In genomic region chr7:12874301-12874700, GRCm38 (mm10) we compare ENCODE assay signal across 10 mouse cellular contexts. TPM values are rescaled to one million over a fixed set of nuclear protein-coding genes. Genes with fewer than 3 reads are reported as not detected.
DNase-seq lines count a peak whose midpoint lies in the region; ATAC-seq and TF ChIP-seq lines count a peak whose summit lies in the region.
"Had no signal": no experiment of that assay in that cellular context is flagged by ENCODE, and none has a peak within 500 bp of the region (broad histone marks: within the 10 kb centered on the region; RNA-seq: fewer than 3 reads in every experiment).

No protein-coding gene starts in this region.

- no peak overlapping the region for H3K4me2 ChIP-seq in hindbrain, postnatal 0 days (ENCODE audit: low read depth, low read length)
- H3K4me2 ChIP-seq in hindbrain, embryonic 16.5 days (ENCODE audit: low read length) = no peak overlapping the region
- H3K4me2 ChIP-seq: midbrain, embryonic 11.5 days had no signal

- ATAC-seq in hindbrain, postnatal 0 days = no peak
- no peak for ATAC-seq in hindbrain, embryonic 16.5 days

- H3K27ac ChIP-seq in hindbrain, postnatal 0 days = no peak overlapping the region
- no peak overlapping the region for H3K27ac ChIP-seq in hindbrain, embryonic 16.5 days (ENCODE audit: low read depth, low read length)

- no peaks in the 10 kb centered on the region for H3K27me3 ChIP-seq in hindbrain, postnatal 0 days (ENCODE audit: insufficient read depth, low read length)
- H3K27me3 ChIP-seq in hindbrain, embryonic 16.5 days (replicated peaks; ENCODE audit: control insufficient read depth, insufficient read depth, low read length) = no peaks in the 10 kb centered on the region

- no peak overlapping the region for H3K9ac ChIP-seq in hindbrain, postnatal 0 days (replicated peaks; ENCODE audit: low read length)
- no peak overlapping the region for H3K9ac ChIP-seq in hindbrain, embryonic 16.5 days (ENCODE audit: low read depth, low read length)

- no peak overlapping the region for H3K4me3 ChIP-seq in hindbrain, postnatal 0 days (ENCODE audit: low read length)
- H3K4me3 ChIP-seq in hindbrain, embryonic 16.5 days (ENCODE audit: low read length) = no peak overlapping the region

- DNase-seq in hindbrain, postnatal 0 days (ENCODE audit: low spot score) = peak; percentile 27
- peak; percentile 78 for DNase-seq in 416B (ENCODE audit: low read depth)
- peak; percentile 16 to 51 for DNase-seq in CD8-positive naive resting alpha-beta T cell, adult 2 months (ENCODE audit: low read depth in 2 of 2, low spot score in 2 of 2)
- DNase-seq in fibroblast of lung, adult 2 months (ENCODE audit: low read depth) = peak; percentile 16
- DNase-seq in testis, postnatal 10 days (ENCODE audit: low spot score) = no peak
- no peak for DNase-seq in layer of hippocampus, adult 8-10 months (ENCODE audit: low spot score in 2 of 2)
- DNase-seq in left cerebral cortex, adult 18-20 months (ENCODE audit: low spot score in 2 of 2) = no peak
- DNase-seq: cerebellum, adult 2 months had no signal

- WGBS in hindbrain, postnatal 0 days = 23% methylated on average over 3 of the region's 3 CpGs
- 27% methylated on average over 3 of the region's 3 CpGs for WGBS in hindbrain, embryonic 16.5 days

- H3K4me1 ChIP-seq in hindbrain, postnatal 0 days (ENCODE audit: insufficient read depth, low read length) = no peaks in the 10 kb centered on the region
- H3K4me1 ChIP-seq in hindbrain, embryonic 16.5 days (ENCODE audit: control insufficient read depth, insufficient read depth, low read depth, low read length) = no peaks in the 10 kb centered on the region

- TF ChIP-seq CTCF in hindbrain, postnatal 0 days (IDR thresholded peaks at IDR 0.05; ENCODE audit: low read depth) = peak; percentile 42

- no peaks in the 10 kb centered on the region for H3K36me3 ChIP-seq in hindbrain, postnatal 0 days (ENCODE audit: insufficient read depth, low read length)
- H3K36me3 ChIP-seq in hindbrain, embryonic 16.5 days (ENCODE audit: control insufficient read depth, insufficient read depth, low read length) = no peaks in the 10 kb centered on the region

- H3K9me3 ChIP-seq in hindbrain, postnatal 0 days (ENCODE audit: low read length) = peaks cover 2% of the 10 kb centered on the region
- peaks cover 2% of the 10 kb centered on the region; the same call in 1 of the 2 replicates for H3K9me3 ChIP-seq in hindbrain, embryonic 16.5 days (ENCODE audit: control insufficient read depth, low read length)

RNA-seq across cellular contexts. Expression of gene Zfp128, which starts 6.7 kb away (rescaled TPM):
- 7.7 and 10.7 TPM in 2 replicates for total RNA-seq in hindbrain, postnatal 0 days (2014; rRNA removed)
- polyA plus RNA-seq in hindbrain, postnatal 0 days (2015; fragmentation: Nextera tagmentation; extraction: Ambion mirVana) = 1.9 and 2.1 TPM in 2 replicates
- polyA plus RNA-seq in hindbrain, embryonic 16.5 days (2015; fragmentation: Nextera tagmentation; extraction: Ambion mirVana) = 6.8 and 7.1 TPM in 2 replicates
- total RNA-seq in layer of hippocampus, adult 8-10 months (2022) = 1 to 10 TPM; 6.6 to 8.3 (median 7.4) TPM
- total RNA-seq in left cerebral cortex, adult 18-20 months (2021) = 1 to 10 TPM; 6.2 to 7.4 TPM

RNA-seq across cellular contexts. Expression of gene Zscan22, which starts 23.3 kb away (rescaled TPM):
- 7.4 and 7.7 TPM in 2 replicates for total RNA-seq in hindbrain, postnatal 0 days (2014; rRNA removed)
- polyA plus RNA-seq in hindbrain, postnatal 0 days (2015; fragmentation: Nextera tagmentation; extraction: Ambion mirVana) = 2.5 and 2.9 TPM in 2 replicates
- polyA plus RNA-seq in hindbrain, embryonic 16.5 days (2015; fragmentation: Nextera tagmentation; extraction: Ambion mirVana) = 10.4 and 13.1 TPM in 2 replicates
- 10 to 100 TPM; 14.0 to 20.3 (median 15.1) TPM for total RNA-seq in layer of hippocampus, adult 8-10 months (2022)
- 10 to 100 TPM; 15.7 to 16.2 TPM for total RNA-seq in left cerebral cortex, adult 18-20 months (2021)

RNA-seq across cellular contexts. Expression of gene Zfp110, which starts 39.7 kb away (rescaled TPM):
- 15.2 and 31.8 TPM in 2 replicates for total RNA-seq in hindbrain, postnatal 0 days (2014; rRNA removed)
- polyA plus RNA-seq in hindbrain, postnatal 0 days (2015; fragmentation: Nextera tagmentation; extraction: Ambion mirVana) = 16.6 and 18.1 TPM in 2 replicates
- polyA plus RNA-seq in hindbrain, embryonic 16.5 days (2015; fragmentation: Nextera tagmentation; extraction: Ambion mirVana) = 24.7 and 30.6 TPM in 2 replicates
- 10 to 100 TPM; 14.0 to 18.0 (median 15.9) TPM for total RNA-seq in layer of hippocampus, adult 8-10 months (2022)
- 10 to 100 TPM; 14.7 to 16.2 TPM for total RNA-seq in left cerebral cortex, adult 18-20 months (2021)

RNA-seq across cellular contexts. Expression of gene Rps5, which starts 47.8 kb away (rescaled TPM):
- total RNA-seq in hindbrain, postnatal 0 days (2014; rRNA removed) = 1,864 and 2,267 TPM in 2 replicates
- 646 and 658 TPM in 2 replicates for polyA plus RNA-seq in hindbrain, postnatal 0 days (2015; fragmentation: Nextera tagmentation; extraction: Ambion mirVana)
- 564 and 566 TPM in 2 replicates for polyA plus RNA-seq in hindbrain, embryonic 16.5 days (2015; fragmentation: Nextera tagmentation; extraction: Ambion mirVana)
- total RNA-seq in layer of hippocampus, adult 8-10 months (2022) = 100 to 1,000 TPM; 383 to 519 (median 436) TPM
- total RNA-seq in left cerebral cortex, adult 18-20 months (2021) = 100 to 1,000 TPM; 402 to 450 TPM

RNA-seq across cellular contexts. Expression of gene Rnf225, which starts 52.9 kb away (rescaled TPM):
- total RNA-seq in hindbrain, postnatal 0 days (2014; rRNA removed) = 2.5 and 3.0 TPM in 2 replicates
- 1.1 TPM in 2 replicates for polyA plus RNA-seq in hindbrain, postnatal 0 days (2015; fragmentation: Nextera tagmentation; extraction: Ambion mirVana)
- 1.2 and 1.3 TPM in 2 replicates for polyA plus RNA-seq in hindbrain, embryonic 16.5 days (2015; fragmentation: Nextera tagmentation; extraction: Ambion mirVana)
- total RNA-seq in layer of hippocampus, adult 8-10 months (2022) = 1 to 10 TPM in 1 of 4 experiments, under 1 TPM in 3; 0.77 to 1.4 (median 0.92) TPM
- total RNA-seq in left cerebral cortex, adult 18-20 months (2021) = under 1 TPM; 0.59 to 0.60 TPM

Comparison
In these comparisons a context has a peak if more than half of its experiments do, and no peak if none do; other contexts are left out.
1. DNase-seq: peak in hindbrain, postnatal 0 days (single experiment), 416B (single experiment), CD8-positive naive resting alpha-beta T cell, adult 2 months (2 of 2) and fibroblast of lung, adult 2 months (single experiment); none in testis, postnatal 10 days (single experiment), layer of hippocampus, adult 8-10 months (0 of 2) and left cerebral cortex, adult 18-20 months (0 of 2).